ENCODE assay signal across 22 mouse cellular contexts in genomic region chr8:48912842-48913241, GRCm38 (mm10).
DNase-seq lines count a peak whose midpoint lies in the region; ATAC-seq and TF ChIP-seq lines count a peak whose summit lies in the region.
"Had no signal": no experiment of that assay in that cellular context is flagged by ENCODE, and none has a peak within 500 bp of the region (broad histone marks: within the 10 kb centered on the region; RNA-seq: fewer than 3 reads in every experiment).

No protein-coding gene starts in this region.

- no peak overlapping the region for H3K27ac ChIP-seq in heart, embryonic 11.5 days (ENCODE audit: low read depth, low read length)
- H3K27ac ChIP-seq in heart, embryonic 13.5 days (replicated peaks) = no peak overlapping the region
- no peak overlapping the region for H3K27ac ChIP-seq in lung, embryonic 14.5 days (ENCODE audit: low read depth)
- H3K27ac ChIP-seq: embryonic facial prominence, embryonic 13.5 days; embryonic facial prominence, embryonic 15.5 days; forebrain, embryonic 10.5 days; forebrain, embryonic 12.5 days had no signal

- peak overlapping the region; percentile 22 for H3K4me2 ChIP-seq in heart, embryonic 11.5 days
- H3K4me2 ChIP-seq in heart, embryonic 13.5 days = 0 out of 2 replicates have a peak overlapping the region, but pooled peaks have one; percentile 1
- H3K4me2 ChIP-seq in lung, embryonic 14.5 days = no peak overlapping the region
- H3K4me2 ChIP-seq: embryonic facial prominence, embryonic 13.5 days; embryonic facial prominence, embryonic 15.5 days; forebrain, embryonic 12.5 days had no signal

- H3K4me3 ChIP-seq in heart, embryonic 11.5 days (ENCODE audit: low read depth, low read length) = no peak overlapping the region
- no peak overlapping the region for H3K4me3 ChIP-seq in heart, embryonic 13.5 days
- no peak overlapping the region for H3K4me3 ChIP-seq in lung, embryonic 14.5 days (ENCODE audit: low read depth, low read length)
- H3K4me3 ChIP-seq: embryonic facial prominence, embryonic 13.5 days; embryonic facial prominence, embryonic 15.5 days; erythroblast, embryonic 14.5 days; forebrain, embryonic 10.5 days; forebrain, embryonic 12.5 days had no signal

- no peaks in the 10 kb centered on the region for H3K9me3 ChIP-seq in heart, embryonic 11.5 days (replicated peaks; ENCODE audit: control insufficient read depth, low read length)
- no peaks in the 10 kb centered on the region for H3K9me3 ChIP-seq in heart, embryonic 13.5 days
- H3K9me3 ChIP-seq in lung, embryonic 14.5 days (ENCODE audit: low read depth, low read length) = no peaks in the 10 kb centered on the region
- H3K9me3 ChIP-seq: embryonic facial prominence, embryonic 13.5 days; embryonic facial prominence, embryonic 15.5 days; forebrain, embryonic 10.5 days; forebrain, embryonic 12.5 days had no signal

- H3K27me3 ChIP-seq in heart, embryonic 11.5 days (ENCODE audit: control insufficient read depth, insufficient read depth, low read length) = no peaks in the 10 kb centered on the region
- peaks cover 11% of the 10 kb centered on the region for H3K27me3 ChIP-seq in heart, embryonic 13.5 days (replicated peaks)
- H3K27me3 ChIP-seq in lung, embryonic 14.5 days (ENCODE audit: insufficient read depth, low read length) = no peaks in the 10 kb centered on the region
- H3K27me3 ChIP-seq: embryonic facial prominence, embryonic 13.5 days; embryonic facial prominence, embryonic 15.5 days; forebrain, embryonic 12.5 days had no signal

- intact Hi-C loops in heart, postnatal 14 days (cut with DNase I) = no loop called here

- no peaks in the 10 kb centered on the region for H3K36me3 ChIP-seq in heart, embryonic 11.5 days (ENCODE audit: control insufficient read depth, insufficient read depth, low read length)
- no peaks in the 10 kb centered on the region for H3K36me3 ChIP-seq in heart, embryonic 13.5 days
- no peaks in the 10 kb centered on the region for H3K36me3 ChIP-seq in lung, embryonic 14.5 days (ENCODE audit: insufficient read depth)
- H3K36me3 ChIP-seq: embryonic facial prominence, embryonic 13.5 days; embryonic facial prominence, embryonic 15.5 days; forebrain, embryonic 10.5 days; forebrain, embryonic 12.5 days had no signal

- no peak for DNase-seq in heart, adult 11 months
- no peak for DNase-seq in heart, postnatal 14 days
- DNase-seq in lung, embryonic 14.5 days = peak; percentile 67
- DNase-seq in lung, adult 18-20 months = no peak
- DNase-seq: adrenal gland, adult 2 months; adrenal gland, postnatal 10 days; adrenal gland, postnatal 25 days; cerebellum, adult 11 months; cerebellum, adult 18-20 months; cerebellum, adult 8-10 months; cerebellum, adult 9-11 months; cerebellum, postnatal 14 days; cerebellum, postnatal 36 days; embryo, embryonic 11 days had no signal

- TF ChIP-seq CTCF in lung, embryonic 14.5 days (IDR thresholded peaks at IDR 0.05; ENCODE audit: low read depth) = no peak

- H3K4me1 ChIP-seq in heart, embryonic 11.5 days (ENCODE audit: control insufficient read depth, insufficient read depth, low read length) = 0 out of 2 replicates have a peak, but pooled peaks cover 4% of the 10 kb centered on the region
- peaks cover 8% of the 10 kb centered on the region for H3K4me1 ChIP-seq in heart, embryonic 13.5 days
- H3K4me1 ChIP-seq in lung, embryonic 14.5 days (ENCODE audit: insufficient read depth) = no peaks in the 10 kb centered on the region
- H3K4me1 ChIP-seq: embryonic facial prominence, embryonic 13.5 days; embryonic facial prominence, embryonic 15.5 days; forebrain, embryonic 10.5 days; forebrain, embryonic 12.5 days had no signal

- 16% methylated on average over 4 of the region's 4 CpGs for WGBS in heart, embryonic 11.5 days (ENCODE audit: insufficient replicate concordance)
- WGBS in heart, embryonic 13.5 days = 17% methylated on average over 4 of the region's 4 CpGs
- WGBS in lung, embryonic 14.5 days = 34% methylated on average over 4 of the region's 4 CpGs

- ATAC-seq in heart, embryonic 11.5 days (replicated peaks; ENCODE audit: insufficient number of reproducible peaks, low FRiP score, low TSS enrichment) = peak; percentile 52; the same call in 1 of the 2 replicates
- no peak for ATAC-seq in heart, embryonic 13.5 days (ENCODE audit: extremely low read depth, insufficient number of reproducible peaks, low FRiP score, low TSS enrichment)
- ATAC-seq in lung, embryonic 14.5 days (ENCODE audit: insufficient read depth) = peak; percentile 89
- ATAC-seq: forebrain, embryonic 14.5 days had no signal

- no peak overlapping the region for H3K9ac ChIP-seq in heart, embryonic 11.5 days (ENCODE audit: low read depth, low read length)
- H3K9ac ChIP-seq in heart, embryonic 13.5 days = no peak overlapping the region
- no peak overlapping the region for H3K9ac ChIP-seq in lung, embryonic 14.5 days
- H3K9ac ChIP-seq: embryonic facial prominence, embryonic 13.5 days; embryonic facial prominence, embryonic 15.5 days; forebrain, embryonic 12.5 days had no signal
